ENCODE assay signal across 24 mouse cellular contexts in the genomic region with DNA sequence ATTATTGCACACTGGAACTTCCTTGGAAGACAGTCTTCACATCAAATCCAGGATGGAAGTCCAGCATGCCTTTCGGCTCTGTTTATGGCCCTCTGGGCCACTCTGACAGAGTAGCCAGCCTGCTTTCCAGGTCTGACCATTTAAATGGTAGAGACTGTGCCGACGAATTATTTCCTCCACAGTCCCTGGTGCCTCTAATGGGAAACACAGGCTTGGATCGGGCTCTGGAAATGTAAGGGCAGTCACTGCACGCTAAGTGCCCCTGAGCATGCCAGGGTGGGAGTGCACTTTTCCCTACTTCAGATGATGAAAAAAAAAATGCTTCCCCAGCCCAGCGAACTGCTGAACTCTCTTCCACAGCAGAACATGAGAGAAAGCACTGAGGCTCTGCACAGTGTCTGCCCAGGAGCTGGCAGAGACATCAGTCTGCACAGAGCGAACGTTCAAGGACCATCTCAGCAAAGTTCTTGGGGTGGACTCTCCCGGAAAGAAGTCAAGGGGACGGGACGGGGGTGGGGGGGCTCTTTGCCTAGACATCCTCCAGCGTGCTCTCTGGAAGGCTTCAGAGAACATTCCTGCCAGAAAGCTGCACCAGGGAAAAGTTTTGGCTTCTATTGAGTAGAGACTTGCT. TPM values are rescaled to one million over a fixed set of nuclear protein-coding genes. Genes with fewer than 3 reads are reported as not detected.
A peak's percentile ranks its signal among the peaks of the same experiment; 100 is the strongest.
DNase-seq lines count a peak whose midpoint lies in the region; ATAC-seq and TF ChIP-seq lines count a peak whose summit lies in the region.
"Had no signal": no experiment of that assay in that cellular context is flagged by ENCODE, and none has a peak within 500 bp of the region (broad histone marks: within the 10 kb centered on the region; RNA-seq: fewer than 3 reads in every experiment).

No protein-coding gene starts in this region.

- no peak for TF ChIP-seq CTCF in forebrain, postnatal 0 days (IDR thresholded peaks at IDR 0.05; ENCODE audit: low read depth)
- TF ChIP-seq CTCF in intestine, postnatal 0 days (IDR thresholded peaks at IDR 0.05; ENCODE audit: low read depth), result no peak

- H3K27ac ChIP-seq in forebrain, embryonic 11.5 days (ENCODE audit: low read depth, low read length), result no peak overlapping the region
- no peak overlapping the region for H3K27ac ChIP-seq in forebrain, postnatal 0 days (ENCODE audit: low read depth, low read length)
- H3K27ac ChIP-seq in intestine, embryonic 14.5 days (ENCODE audit: low read depth), result peak overlapping the region; percentile 47; the same call in 1 of the 2 replicates
- no peak overlapping the region for H3K27ac ChIP-seq in intestine, postnatal 0 days (ENCODE audit: low read depth, low read length)
- peak overlapping the region; percentile 25 for H3K27ac ChIP-seq in embryonic facial prominence, embryonic 15.5 days (replicated peaks)
- peak overlapping the region; percentile 67 for H3K27ac ChIP-seq in limb, embryonic 14.5 days (replicated peaks; ENCODE audit: low read depth, low read length)
- H3K27ac ChIP-seq: heart, adult 2 months; liver, embryonic 15.5 days had no signal

- peak; percentile 33 for DNase-seq in forebrain, embryonic 11.5 days (ENCODE audit: low spot score)
- no peak for DNase-seq in forebrain, postnatal 0 days
- DNase-seq in intestine, embryonic 14.5 days (ENCODE audit: low spot score), result no peak
- peak; percentile 64 for DNase-seq in limb, embryonic 14.5 days (ENCODE audit: low spot score)
- DNase-seq in spleen, adult 18-20 months, result no peak
- no peak for DNase-seq in layer of hippocampus, postnatal 25 days (ENCODE audit: extremely low spot score in 1 of 2, low spot score in 1 of 2)
- DNase-seq: cerebellum, postnatal 10 days; embryo, embryonic 11 days; heart, adult 2 months; heart, postnatal 4 days; kidney, adult 9 months; kidney, postnatal 4 days; lung, postnatal 14 days; thymus, postnatal 36 days had no signal

- no peak for TF ChIP-seq POLR2A in limb, embryonic 14.5 days (IDR thresholded peaks at IDR 0.05; ENCODE audit: borderline replicate concordance, extremely low read depth, insufficient read depth, insufficient read length)

- no peak overlapping the region for H3K4me2 ChIP-seq in forebrain, embryonic 11.5 days (ENCODE audit: low read depth, low read length, severe bottlenecking)
- no peak overlapping the region for H3K4me2 ChIP-seq in forebrain, postnatal 0 days (ENCODE audit: low read depth)
- H3K4me2 ChIP-seq in intestine, embryonic 14.5 days (ENCODE audit: low read length), result 0 out of 2 replicates have a peak overlapping the region, but pooled peaks have one; percentile 2
- no peak overlapping the region; the same call in 1 of the 2 replicates for H3K4me2 ChIP-seq in intestine, postnatal 0 days (replicated peaks; ENCODE audit: low read depth)
- H3K4me2 ChIP-seq in embryonic facial prominence, embryonic 15.5 days (replicated peaks), result peak overlapping the region; percentile 2; the same call in 1 of the 2 replicates
- H3K4me2 ChIP-seq in limb, embryonic 14.5 days (replicated peaks; ENCODE audit: low read depth, low read length, severe bottlenecking), result 0 out of 2 replicates have a peak overlapping the region, but pooled peaks have one; percentile 6
- H3K4me2 ChIP-seq: liver, embryonic 15.5 days had no signal

- no peaks in the 10 kb centered on the region for H3K4me1 ChIP-seq in forebrain, embryonic 11.5 days (replicated peaks; ENCODE audit: control insufficient read depth, insufficient read depth, low read length)
- H3K4me1 ChIP-seq in forebrain, postnatal 0 days (ENCODE audit: insufficient read depth), result no peaks in the 10 kb centered on the region
- peaks cover 11% of the 10 kb centered on the region; the same call in 1 of the 2 replicates for H3K4me1 ChIP-seq in intestine, embryonic 14.5 days (replicated peaks; ENCODE audit: control insufficient read depth, insufficient read depth, low read length)
- H3K4me1 ChIP-seq in intestine, postnatal 0 days (replicated peaks; ENCODE audit: control insufficient read depth, insufficient read depth, low read length), result no peaks in the 10 kb centered on the region
- H3K4me1 ChIP-seq in embryonic facial prominence, embryonic 15.5 days, result 0 out of 2 replicates have a peak, but pooled peaks cover 13% of the 10 kb centered on the region
- H3K4me1 ChIP-seq in limb, embryonic 14.5 days (ENCODE audit: control insufficient read depth, insufficient read depth, low read length), result peaks cover 5% of the 10 kb centered on the region; the same call in 1 of the 2 replicates
- H3K4me1 ChIP-seq: liver, embryonic 15.5 days had no signal

- no peak overlapping the region for H3K4me3 ChIP-seq in forebrain, embryonic 11.5 days (ENCODE audit: low read depth, low read length)
- H3K4me3 ChIP-seq in forebrain, postnatal 0 days (ENCODE audit: low read depth, low read length), result no peak overlapping the region
- H3K4me3 ChIP-seq in intestine, embryonic 14.5 days (ENCODE audit: low read depth, low read length), result no peak overlapping the region
- H3K4me3 ChIP-seq in intestine, postnatal 0 days (ENCODE audit: low read depth, low read length), result no peak overlapping the region
- H3K4me3 ChIP-seq in embryonic facial prominence, embryonic 15.5 days (replicated peaks), result no peak overlapping the region
- no peak overlapping the region for H3K4me3 ChIP-seq in limb, embryonic 14.5 days (replicated peaks; ENCODE audit: low read length)
- H3K4me3 ChIP-seq: heart, adult 2 months; liver, embryonic 15.5 days had no signal

- H3K36me3 ChIP-seq in forebrain, embryonic 11.5 days (ENCODE audit: control insufficient read depth, insufficient read depth, low read length), result no peaks in the 10 kb centered on the region
- no peaks in the 10 kb centered on the region for H3K36me3 ChIP-seq in forebrain, postnatal 0 days (ENCODE audit: insufficient read depth)
- no peaks in the 10 kb centered on the region for H3K36me3 ChIP-seq in intestine, embryonic 14.5 days (ENCODE audit: control insufficient read depth, insufficient read depth, low read length)
- H3K36me3 ChIP-seq in intestine, postnatal 0 days (ENCODE audit: control insufficient read depth, insufficient read depth), result no peaks in the 10 kb centered on the region
- H3K36me3 ChIP-seq in embryonic facial prominence, embryonic 15.5 days, result no peaks in the 10 kb centered on the region
- no peaks in the 10 kb centered on the region for H3K36me3 ChIP-seq in limb, embryonic 14.5 days (ENCODE audit: control insufficient read depth, insufficient read depth, low read length)
- H3K36me3 ChIP-seq: liver, embryonic 15.5 days had no signal

- WGBS in forebrain, embryonic 11.5 days, result 82% methylated on average over 12 of the region's 12 CpGs
- WGBS in forebrain, postnatal 0 days, result 82% methylated on average over 12 of the region's 12 CpGs
- 37% methylated on average over 12 of the region's 12 CpGs for WGBS in intestine, embryonic 14.5 days
- WGBS in intestine, postnatal 0 days, result 72% methylated on average over 12 of the region's 12 CpGs
- WGBS in embryonic facial prominence, embryonic 15.5 days, result 40% methylated on average over 12 of the region's 12 CpGs
- 36% methylated on average over 12 of the region's 12 CpGs for WGBS in limb, embryonic 14.5 days

- no peaks in the 10 kb centered on the region for H3K27me3 ChIP-seq in forebrain, embryonic 11.5 days (ENCODE audit: control insufficient read depth, insufficient read depth, low read length)
- H3K27me3 ChIP-seq in forebrain, postnatal 0 days (ENCODE audit: insufficient read depth, low read length), result no peaks in the 10 kb centered on the region
- H3K27me3 ChIP-seq in intestine, embryonic 14.5 days (replicated peaks; ENCODE audit: control insufficient read depth, insufficient read depth, low read length), result no peaks in the 10 kb centered on the region
- H3K27me3 ChIP-seq in intestine, postnatal 0 days (replicated peaks; ENCODE audit: control insufficient read depth, insufficient read depth, low read length), result no peaks in the 10 kb centered on the region
- no peaks in the 10 kb centered on the region for H3K27me3 ChIP-seq in embryonic facial prominence, embryonic 15.5 days
- no peaks in the 10 kb centered on the region for H3K27me3 ChIP-seq in limb, embryonic 14.5 days (ENCODE audit: control insufficient read depth, insufficient read depth, low read length)
- H3K27me3 ChIP-seq: liver, embryonic 15.5 days had no signal

- no peak for ATAC-seq in forebrain, embryonic 11.5 days (replicated peaks; ENCODE audit: low FRiP score)
- ATAC-seq in forebrain, postnatal 0 days, result no peak
- ATAC-seq in intestine, embryonic 14.5 days (replicated peaks; ENCODE audit: low FRiP score, low TSS enrichment, low read depth), result no peak
- ATAC-seq in intestine, postnatal 0 days, result no peak
- no peak; the same call in 1 of the 2 replicates for ATAC-seq in embryonic facial prominence, embryonic 15.5 days (ENCODE audit: insufficient number of reproducible peaks, low FRiP score, low TSS enrichment, low read depth)
- ATAC-seq in limb, embryonic 14.5 days (ENCODE audit: low FRiP score, low read depth), result peak; percentile 41
- ATAC-seq: hindbrain, embryonic 16.5 days had no signal

- no peaks in the 10 kb centered on the region for H3K9me3 ChIP-seq in forebrain, embryonic 11.5 days (ENCODE audit: control insufficient read depth, low read length)
- H3K9me3 ChIP-seq in forebrain, postnatal 0 days (ENCODE audit: low read length), result no peaks in the 10 kb centered on the region
- H3K9me3 ChIP-seq in intestine, embryonic 14.5 days (ENCODE audit: control insufficient read depth, low read length), result no peaks in the 10 kb centered on the region
- no peaks in the 10 kb centered on the region for H3K9me3 ChIP-seq in intestine, postnatal 0 days (ENCODE audit: control insufficient read depth)
- no peaks in the 10 kb centered on the region for H3K9me3 ChIP-seq in embryonic facial prominence, embryonic 15.5 days (replicated peaks)
- no peaks in the 10 kb centered on the region for H3K9me3 ChIP-seq in limb, embryonic 14.5 days (ENCODE audit: control insufficient read depth, low read length)
- H3K9me3 ChIP-seq: liver, embryonic 15.5 days had no signal

- H3K9ac ChIP-seq in forebrain, embryonic 11.5 days (ENCODE audit: low read length), result no peak overlapping the region
- no peak overlapping the region for H3K9ac ChIP-seq in forebrain, postnatal 0 days
- H3K9ac ChIP-seq in intestine, embryonic 14.5 days (ENCODE audit: low read length), result no peak overlapping the region
- no peak overlapping the region for H3K9ac ChIP-seq in intestine, postnatal 0 days (ENCODE audit: low read depth, low read length)
- H3K9ac ChIP-seq in embryonic facial prominence, embryonic 15.5 days, result no peak overlapping the region
- no peak overlapping the region for H3K9ac ChIP-seq in limb, embryonic 14.5 days (ENCODE audit: low read depth, low read length, severe bottlenecking)
- H3K9ac ChIP-seq: liver, embryonic 15.5 days had no signal

RNA-seq across cellular contexts. Expression of a gene that starts 8.3 kb away (rescaled TPM):
- polyA plus RNA-seq in forebrain, embryonic 11.5 days (2014; fragmentation: Nextera tagmentation; extraction: Ambion mirVana), result 0.56 TPM in 1 of 2 replicates, not detected in the other
- not detected in 2 replicates for total RNA-seq in forebrain, postnatal 0 days (2014; rRNA removed)
- polyA plus RNA-seq in forebrain, postnatal 0 days (2015; fragmentation: Nextera tagmentation; extraction: Ambion mirVana), result not detected in 2 replicates
- 0.23 and 0.70 TPM in 2 replicates for polyA plus RNA-seq in intestine, embryonic 14.5 days (2014; fragmentation: Nextera tagmentation; extraction: Ambion mirVana)
- polyA plus RNA-seq in intestine, postnatal 0 days (2015; fragmentation: Nextera tagmentation; extraction: Ambion mirVana), result 0.25 and 0.51 TPM in 2 replicates
- not detected in 2 replicates for polyA plus RNA-seq in embryonic facial prominence, embryonic 15.5 days (2015; fragmentation: Nextera tagmentation; extraction: Ambion mirVana)
- not detected in 2 replicates for polyA plus RNA-seq in limb, embryonic 14.5 days (2012; rRNA removed)
- 0.69 TPM in 1 of 2 replicates, not detected in the other for polyA plus RNA-seq in limb, embryonic 14.5 days (2014; fragmentation: Nextera tagmentation; extraction: Ambion mirVana)
- total RNA-seq in layer of hippocampus, postnatal 25 days (2021), result not detected
- total RNA-seq: heart, adult 2 months; heart, postnatal 4 days; layer of hippocampus, postnatal 14 days; left cerebral cortex, postnatal 25 days; midbrain, postnatal 0 days had no signal
- polyA plus RNA-seq: C2C12; frontal cortex, adult 2 months; heart, adult 2 months; hindbrain, embryonic 16.5 days; midbrain, postnatal 0 days; testis, adult 2 months had no signal

RNA-seq across cellular contexts. Expression of a gene that starts 13.7 kb away (rescaled TPM):
- 18.9 and 20.0 TPM in 2 replicates for polyA plus RNA-seq in forebrain, embryonic 11.5 days (2014; fragmentation: Nextera tagmentation; extraction: Ambion mirVana)
- 3.0 and 3.2 TPM in 2 replicates for total RNA-seq in forebrain, postnatal 0 days (2014; rRNA removed)
- polyA plus RNA-seq in forebrain, postnatal 0 days (2015; fragmentation: Nextera tagmentation; extraction: Ambion mirVana), result 2.1 and 4.3 TPM in 2 replicates
- 21.2 and 21.3 TPM in 2 replicates for polyA plus RNA-seq in intestine, embryonic 14.5 days (2014; fragmentation: Nextera tagmentation; extraction: Ambion mirVana)
- polyA plus RNA-seq in intestine, postnatal 0 days (2015; fragmentation: Nextera tagmentation; extraction: Ambion mirVana), result 21.0 and 21.2 TPM in 2 replicates
- polyA plus RNA-seq in embryonic facial prominence, embryonic 15.5 days (2015; fragmentation: Nextera tagmentation; extraction: Ambion mirVana), result 11.1 and 12.5 TPM in 2 replicates
- polyA plus RNA-seq in limb, embryonic 14.5 days (2012; rRNA removed), result 3.3 and 4.0 TPM in 2 replicates
- polyA plus RNA-seq in limb, embryonic 14.5 days (2014; fragmentation: Nextera tagmentation; extraction: Ambion mirVana), result 7.8 and 10.5 TPM in 2 replicates
- 1 to 10 TPM; 6.4 to 8.1 TPM for total RNA-seq in layer of hippocampus, postnatal 25 days (2021)

Comparison
In these comparisons a context has a peak if more than half of its experiments do, and no peak if none do; other contexts are left out.
1. DNase-seq: peak in forebrain, embryonic 11.5 days (single experiment) and limb, embryonic 14.5 days (single experiment); none in forebrain, postnatal 0 days (single experiment), intestine, embryonic 14.5 days (single experiment), spleen, adult 18-20 months (0 of 2) and layer of hippocampus, postnatal 25 days (0 of 2).
2. H3K27ac ChIP-seq: peak in intestine, embryonic 14.5 days (single experiment), embryonic facial prominence, embryonic 15.5 days (single experiment) and limb, embryonic 14.5 days (single experiment); none in forebrain, embryonic 11.5 days (single experiment), forebrain, postnatal 0 days (single experiment) and intestine, postnatal 0 days (single experiment).
3. H3K4me2 ChIP-seq: peak in intestine, embryonic 14.5 days (single experiment), embryonic facial prominence, embryonic 15.5 days (single experiment) and limb, embryonic 14.5 days (single experiment); none in forebrain, embryonic 11.5 days (single experiment), forebrain, postnatal 0 days (single experiment) and intestine, postnatal 0 days (single experiment).